In the genomic region with DNA sequence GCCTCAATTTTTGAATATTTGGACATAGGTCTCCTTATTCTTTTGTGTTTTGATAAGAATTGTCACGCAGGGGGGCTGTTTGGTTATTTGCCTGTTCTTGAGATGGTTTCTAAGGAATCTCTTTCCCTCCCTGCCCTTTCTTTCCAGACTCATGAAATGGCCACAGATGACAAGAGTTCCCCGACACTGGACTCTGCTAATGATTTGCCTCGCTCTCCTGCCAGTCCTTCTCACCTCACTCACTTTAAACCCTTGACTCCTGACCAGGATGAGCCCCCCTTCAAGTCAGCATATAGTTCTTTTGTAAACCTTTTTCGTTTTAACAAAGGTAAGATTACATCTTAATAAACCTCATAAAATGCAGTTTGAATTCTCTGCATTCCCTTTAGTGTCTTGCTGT, we compare ENCODE assay signal across 31 mouse cellular contexts.
"Had no signal": no experiment of that assay in that cellular context is flagged by ENCODE, and none has a peak within 500 bp of the region (broad histone marks: within the 10 kb centered on the region; RNA-seq: fewer than 3 reads in every experiment).

No protein-coding gene starts in this region.

- H3K27me3 ChIP-seq: limb, embryonic 12.5 days; limb, embryonic 13.5 days; limb, embryonic 15.5 days; liver, embryonic 12.5 days; liver, embryonic 13.5 days; liver, embryonic 15.5 days; lung, embryonic 15.5 days; megakaryocyte, embryonic 14.5 days; midbrain, embryonic 12.5 days; midbrain, embryonic 13.5 days; midbrain, embryonic 15.5 days; neural tube, embryonic 12.5 days; neural tube, embryonic 13.5 days had no signal

- H3K4me3 ChIP-seq: limb, embryonic 12.5 days; limb, embryonic 13.5 days; limb, embryonic 15.5 days; liver, embryonic 12.5 days; liver, embryonic 13.5 days; liver, embryonic 15.5 days; lung, embryonic 15.5 days; megakaryocyte, embryonic 14.5 days; midbrain, embryonic 10.5 days; midbrain, embryonic 12.5 days; midbrain, embryonic 13.5 days; midbrain, embryonic 15.5 days; myocyte; neural tube, embryonic 12.5 days; neural tube, embryonic 13.5 days had no signal

- H3K4me2 ChIP-seq: limb, embryonic 12.5 days; limb, embryonic 13.5 days; limb, embryonic 15.5 days; liver, embryonic 11.5 days; liver, embryonic 12.5 days; liver, embryonic 13.5 days; liver, embryonic 15.5 days; lung, embryonic 14.5 days; lung, embryonic 15.5 days; midbrain, embryonic 11.5 days; midbrain, embryonic 12.5 days; midbrain, embryonic 13.5 days; midbrain, embryonic 15.5 days; neural tube, embryonic 12.5 days; neural tube, embryonic 13.5 days had no signal

- ATAC-seq: liver, embryonic 12.5 days; liver, postnatal 0 days; lung, postnatal 0 days; midbrain, embryonic 13.5 days; midbrain, embryonic 15.5 days; midbrain, embryonic 16.5 days had no signal

- H3K9me3 ChIP-seq: limb, embryonic 12.5 days; limb, embryonic 13.5 days; limb, embryonic 15.5 days; liver, embryonic 12.5 days; liver, embryonic 13.5 days; liver, embryonic 15.5 days; lung, embryonic 15.5 days; megakaryocyte, embryonic 14.5 days; midbrain, embryonic 10.5 days; midbrain, embryonic 12.5 days; midbrain, embryonic 13.5 days; midbrain, embryonic 15.5 days; neural tube, embryonic 12.5 days; neural tube, embryonic 13.5 days had no signal

- DNase-seq: left cerebral cortex, postnatal 4 days; liver; liver, embryonic 13.5 days; liver, postnatal 0 days; lung, adult 18-20 months; lung, adult 2 months; lung, embryonic 14.5 days; lung, postnatal 10 days; lung, postnatal 14 days; lung, postnatal 36 days; lung, postnatal 4 days; midbrain, embryonic 14.5 days had no signal

- H3K9ac ChIP-seq: limb, embryonic 12.5 days; limb, embryonic 13.5 days; limb, embryonic 15.5 days; liver, embryonic 12.5 days; liver, embryonic 13.5 days; liver, embryonic 14.5 days; liver, embryonic 15.5 days; liver, postnatal 0 days; lung, embryonic 14.5 days; lung, embryonic 15.5 days; midbrain, embryonic 12.5 days; midbrain, embryonic 13.5 days; midbrain, embryonic 15.5 days; neural tube, embryonic 12.5 days; neural tube, embryonic 13.5 days had no signal

- H3K27ac ChIP-seq: limb, embryonic 12.5 days; limb, embryonic 13.5 days; limb, embryonic 15.5 days; liver, embryonic 12.5 days; liver, embryonic 13.5 days; liver, embryonic 14.5 days; liver, embryonic 15.5 days; lung, embryonic 15.5 days; midbrain, embryonic 10.5 days; midbrain, embryonic 12.5 days; midbrain, embryonic 13.5 days; midbrain, embryonic 15.5 days; neural tube, embryonic 12.5 days; neural tube, embryonic 13.5 days had no signal

- H3K4me1 ChIP-seq: lung, embryonic 15.5 days had no signal
